Mouse (Mus musculus) embryonic facial prominence, embryonic 10.5 days (tissue): ENCODE data around the gene Atxn1. TPM values are rescaled to one million over a fixed set of nuclear protein-coding genes. Genes with fewer than 3 reads are reported as not detected.

Source experiments
- DNase-seq: peaks from one replicate; pipeline ENCODE4 v3.0.0-alpha.2; 2017; ENCODE audit warnings: low spot score
- H3K27ac ChIP-seq: fragments of 300-500 bp; sonication (generic); replicated peaks from 2 replicates; pipeline ENCODE4 v1.5.1; 2016; ENCODE audit warnings: mild to moderate bottlenecking
- H3K27me3 ChIP-seq: fragments of 300-500 bp; sonication (generic); replicated peaks from 2 replicates; pipeline ENCODE4 v1.6.1; 2016; ENCODE audit warnings: low read depth, mild to moderate bottlenecking; ENCODE audit not compliant: poor library complexity, severe bottlenecking
- H3K36me3 ChIP-seq: fragments of 300-500 bp; sonication (generic); replicated peaks from 2 replicates; pipeline ENCODE4 v1.6.1; 2016; ENCODE audit warnings: mild to moderate bottlenecking, moderate library complexity
- H3K4me1 ChIP-seq: fragments of 300-500 bp; sonication (generic); 2 replicates; pipeline ENCODE4 v1.6.1; 2016
- H3K4me3 ChIP-seq: fragments of 300-500 bp; sonication (generic); 2 replicates; pipeline ENCODE4 v1.5.1; 2016; ENCODE audit warnings: mild to moderate bottlenecking, moderate library complexity
- H3K9me3 ChIP-seq: fragments of 300-500 bp; sonication (generic); 2 replicates; pipeline ENCODE4 v1.6.1; 2016; ENCODE audit warnings: mild to moderate bottlenecking
- WGBS: fragments of 180-500 bp; shearing (Covaris S2); methylation state at CpG from one replicate; pipeline ENCODE4 v1.1.7; 2016; 5-methylcytosine and 5-hydroxymethylcytosine counted together
- polyA plus RNA-seq: library from polyadenylated mRNA; unstranded; fragments of >200 nt; fragmentation: Nextera tagmentation; extraction: Ambion mirVana; gene quantifications from 2 replicates; pipeline ENCODE4 v1.2.1, GENCODE M21; 2016

The Atxn1 gene
- polyA plus RNA-seq, 1 experiment from 2014 or later = 1.1 TPM

DNA sequence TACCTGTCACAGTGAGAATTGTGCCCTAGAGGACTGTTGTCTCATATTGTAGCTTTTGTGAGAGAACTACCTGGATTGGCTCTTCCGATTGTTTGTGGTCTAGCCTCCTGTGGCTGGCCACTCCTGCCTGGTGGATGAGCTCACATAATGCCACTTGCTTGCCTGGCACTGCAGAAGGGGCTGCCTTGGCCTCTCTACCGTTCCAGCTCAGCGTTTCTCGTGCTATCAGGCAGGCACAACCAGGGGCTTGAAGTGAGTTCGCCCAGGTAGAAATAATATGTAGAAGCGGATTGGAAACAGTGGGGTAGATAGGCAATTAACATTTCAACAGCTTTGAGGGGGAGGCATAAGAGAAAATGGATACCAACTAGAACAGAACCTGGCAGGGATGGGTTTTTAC is 455.4 kb downstream of the Atxn1 start:
- WGBS = 67% methylated on average over 6 of the region's 6 CpGs
- Histone ChIP-seq H3K27ac (no peak overlapping the region), H3K4me1 (peaks cover 45% of the 10 kb centered on the region), H3K4me3 (0 out of 2 replicates have a peak overlapping the region, but pooled peaks have one; percentile 14), H3K9me3 (no peaks in the 10 kb centered on the region), H3K36me3 (no peaks in the 10 kb centered on the region), H3K27me3 (peaks cover 53% of the 10 kb centered on the region)
- no peak for DNase-seq

DNA sequence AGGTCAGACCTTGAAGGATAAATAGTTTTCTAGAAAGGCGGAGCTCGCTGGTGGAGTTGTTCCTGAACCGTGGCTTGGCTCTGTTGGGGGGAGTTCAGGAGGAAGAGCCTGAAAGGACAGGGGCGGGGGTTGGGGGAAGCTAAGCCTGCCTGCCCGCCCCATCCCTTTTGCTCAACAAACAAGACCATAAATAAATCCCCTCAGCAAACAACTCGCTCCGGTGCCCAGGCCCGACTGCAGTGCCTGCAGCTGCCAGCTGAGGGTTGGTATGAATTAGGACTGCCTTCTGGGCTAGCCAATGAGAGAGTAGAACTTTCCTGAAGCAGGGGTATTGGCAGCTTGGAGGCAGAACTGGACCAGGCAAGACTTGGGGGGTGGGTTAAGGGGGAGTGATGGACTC is 456.3 kb downstream of the Atxn1 start:
- WGBS = under 1% methylated on average over 8 of the region's 8 CpGs
- H3K4me1 ChIP-seq = peaks cover 40% of the 10 kb centered on the region
- peaks cover 44% of the 10 kb centered on the region for H3K27me3 ChIP-seq
- DNase-seq = peak; percentile 55
- H3K9me3 ChIP-seq = no peaks in the 10 kb centered on the region
- peak overlapping the region; percentile 70 for H3K4me3 ChIP-seq
- H3K36me3 ChIP-seq = no peaks in the 10 kb centered on the region
- peak overlapping the region; percentile 51; the same call in 1 of the 2 replicates for H3K27ac ChIP-seq

DNA sequence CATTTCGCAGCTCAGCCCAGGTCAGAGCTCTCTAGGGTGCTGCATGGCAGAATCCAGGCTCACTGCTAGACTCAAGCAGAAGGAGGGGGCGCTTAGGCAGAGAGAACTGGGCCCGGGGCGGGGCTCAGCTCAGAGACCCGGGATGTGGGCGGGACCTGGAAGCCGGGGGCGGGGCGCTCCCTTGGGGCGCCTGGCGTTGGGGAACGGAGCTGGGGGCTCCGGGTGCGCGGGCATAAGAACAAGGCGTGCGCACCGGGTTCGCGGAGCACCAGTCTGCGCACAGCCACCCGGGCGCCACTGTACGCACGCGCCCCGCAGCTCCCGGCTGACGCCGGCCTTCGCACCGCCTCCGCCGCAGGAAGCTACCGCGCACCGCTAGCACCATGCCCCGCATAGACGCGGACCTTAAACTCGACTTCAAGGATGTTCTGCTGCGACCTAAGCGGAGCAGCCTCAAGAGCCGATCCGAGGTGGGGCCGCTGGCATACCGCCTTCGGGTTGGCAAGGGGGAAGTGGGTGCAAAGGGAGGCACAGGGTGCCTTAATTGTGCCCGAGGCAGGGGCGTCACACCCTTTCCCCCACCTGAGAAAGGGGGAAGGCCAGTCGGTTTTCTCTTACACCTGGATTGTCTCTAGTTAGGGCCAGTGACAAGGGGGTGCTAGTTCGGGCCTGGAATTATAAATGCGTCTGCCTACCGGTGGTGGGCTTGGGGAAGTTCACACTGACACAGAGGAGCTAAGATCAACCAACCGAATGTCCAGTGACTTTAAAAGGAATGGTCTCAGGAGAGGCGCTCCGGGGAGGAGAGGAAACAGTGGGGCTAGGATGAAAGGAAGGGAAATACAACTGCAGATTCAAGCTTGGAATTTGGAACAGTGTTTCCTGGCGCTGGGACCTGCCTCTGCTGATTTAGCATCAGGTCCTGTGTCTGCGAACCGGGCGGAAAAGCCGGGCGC is 457.3 kb downstream of the Atxn1 start, which contains the start of gene Gmpr:
TSS of gene Gmpr (plus strand) at position 171 of the 956 bp plus-strand sequence.
- peak within 1 kb of the TSS; percentile 70 for H3K4me3 ChIP-seq
- peak; percentile 80 for DNase-seq
- peak within 1 kb of the TSS; percentile 79 for H3K27ac ChIP-seq
- no peaks in the 10 kb centered on the region for H3K36me3 ChIP-seq
- H3K27me3 ChIP-seq = peaks cover 41% of the 10 kb centered on the region
- WGBS = 1% methylated on average over 63 of the region's 63 CpGs
- H3K4me1 ChIP-seq = peaks cover 34% of the 10 kb centered on the region
- H3K9me3 ChIP-seq = no peaks in the 10 kb centered on the region

DNA sequence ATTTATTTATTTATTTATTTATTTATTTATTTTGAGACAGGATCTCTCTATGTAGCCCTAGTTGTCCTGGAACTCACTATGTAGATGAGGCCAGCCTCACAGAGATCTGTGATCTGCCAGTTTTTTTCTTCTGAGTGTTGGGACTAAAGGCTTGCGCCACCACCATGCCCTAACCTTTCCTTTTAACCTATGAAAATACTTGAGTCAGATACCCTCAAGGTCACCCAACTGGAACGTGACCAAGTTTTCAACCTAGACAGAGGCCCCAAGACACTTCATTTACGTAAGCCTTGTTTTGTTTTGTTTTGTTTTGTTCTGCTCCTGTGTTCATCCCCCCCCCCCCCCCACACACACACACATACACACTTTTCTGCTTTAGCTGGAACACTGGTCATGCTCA is 459.3 kb downstream of the Atxn1 start:
- H3K4me3 ChIP-seq = no peak overlapping the region
- WGBS = 90% methylated on average over 3 of the region's 3 CpGs
- no peak overlapping the region for H3K27ac ChIP-seq
- no peaks in the 10 kb centered on the region for H3K9me3 ChIP-seq
- H3K4me1 ChIP-seq = peaks cover 19% of the 10 kb centered on the region
- peaks cover 39% of the 10 kb centered on the region for H3K27me3 ChIP-seq
- DNase-seq = no peak
- H3K36me3 ChIP-seq = no peaks in the 10 kb centered on the region

DNA sequence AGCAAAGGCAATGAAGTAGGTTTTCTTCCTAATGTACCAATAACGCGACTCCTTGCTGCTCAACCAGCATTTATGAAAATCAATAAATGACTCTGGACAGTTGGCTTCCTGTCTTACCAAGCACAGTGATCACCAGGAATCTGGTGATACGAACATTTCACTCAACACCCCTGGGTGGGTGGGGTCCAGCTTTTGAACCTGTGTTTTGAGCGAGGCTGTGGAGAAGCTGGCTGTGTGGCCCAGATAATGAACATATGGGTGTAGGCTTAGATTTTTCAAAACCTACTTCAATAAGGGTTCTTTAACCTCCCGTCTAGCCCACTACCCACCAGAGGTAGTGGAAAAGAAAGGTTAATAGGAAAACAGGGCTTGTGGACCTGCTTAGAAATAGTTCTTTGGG is 462.0 kb downstream of the Atxn1 start:
- Histone ChIP-seq H3K27me3 (peaks cover 16% of the 10 kb centered on the region), H3K9me3 (no peaks in the 10 kb centered on the region), H3K36me3 (no peaks in the 10 kb centered on the region), H3K4me1 (peaks cover 11% of the 10 kb centered on the region), H3K4me3 (no peak overlapping the region), H3K27ac (no peak overlapping the region)
- WGBS = 89% methylated on average over 5 of the region's 5 CpGs
- no peak for DNase-seq

DNA sequence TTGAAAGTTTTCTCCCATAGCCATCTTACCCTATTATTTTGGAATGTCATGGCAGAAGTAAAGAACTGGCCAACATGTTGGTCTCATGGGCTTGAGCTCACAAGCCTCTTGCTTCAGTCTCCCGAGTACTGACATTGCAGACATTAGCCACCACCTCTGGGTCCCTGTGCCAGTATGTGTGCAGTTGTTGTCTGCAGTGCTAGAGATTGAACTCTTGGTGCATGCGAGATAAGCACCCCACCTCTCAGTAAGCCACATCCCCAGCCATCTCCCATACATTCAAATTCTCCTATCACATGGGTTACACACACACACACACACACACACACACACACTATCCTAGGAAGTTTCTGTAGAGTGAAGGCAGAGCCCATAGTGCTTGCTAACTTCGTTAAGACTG is 464.9 kb downstream of the Atxn1 start:
- 87% methylated on average over 3 of the region's 3 CpGs for WGBS
- Histone ChIP-seq H3K36me3 (no peaks in the 10 kb centered on the region), H3K4me3 (no peak overlapping the region), H3K27ac (no peak overlapping the region), H3K4me1 (0 out of 2 replicates have a peak, but pooled peaks cover 3% of the 10 kb centered on the region), H3K27me3 (no peaks in the 10 kb centered on the region), H3K9me3 (0 out of 2 replicates have a peak, but pooled peaks cover 4% of the 10 kb centered on the region)
- DNase-seq = no peak
